Comparison of ENCODE assay signal across 9 mouse cellular contexts in genomic region chr2:53085617-53086202, GRCm38 (mm10).
A peak's percentile ranks its signal among the peaks of the same experiment; 100 is the strongest.
DNase-seq lines count a peak whose midpoint lies in the region; ATAC-seq lines count a peak whose summit lies in the region.
"Had no signal": no experiment of that assay in that cellular context is flagged by ENCODE, and none has a peak within 500 bp of the region (broad histone marks: within the 10 kb centered on the region; RNA-seq: fewer than 3 reads in every experiment).

No protein-coding gene starts in this region.

- whole genome bisulfite sequencing in forebrain, embryonic 14.5 days: 63% methylated on average over 9 of the region's 9 CpGs

- H3K27ac ChIP-seq in forebrain, embryonic 14.5 days (ENCODE audit: low read depth, low read length): no peak overlapping the region
- H3K27ac ChIP-seq: heart, embryonic 15.5 days had no signal

- no peak overlapping the region for H3K4me3 ChIP-seq in forebrain, embryonic 14.5 days (ENCODE audit: low read depth, low read length)
- H3K4me3 ChIP-seq: heart, embryonic 15.5 days had no signal

- peak; percentile 71 for ATAC-seq in CD4-positive, CD25-positive, alpha-beta regulatory T cell, adult 4 months
- ATAC-seq in forebrain, embryonic 14.5 days: no peak

- no peaks in the 10 kb centered on the region for H3K27me3 ChIP-seq in forebrain, embryonic 14.5 days (replicated peaks; ENCODE audit: control insufficient read depth, insufficient read depth, low read length)
- H3K27me3 ChIP-seq: heart, embryonic 15.5 days had no signal

- peak; percentile 51 to 70 for DNase-seq in heart, postnatal 10 days
- DNase-seq in heart, adult 11 months: no peak
- peak; percentile 38 for DNase-seq in c-Kit-positive CD71-negative TER-119-negative erythroid progenitor cells, embryonic 14.5 days (ENCODE audit: low read depth)
- DNase-seq in forebrain, embryonic 14.5 days (ENCODE audit: low spot score): peak; percentile 64
- peak; percentile 73 for DNase-seq in kidney, postnatal 4 days
- DNase-seq in lung, postnatal 25 days (ENCODE audit: low spot score): peak; percentile 51
- peak; percentile 20 to 24 for DNase-seq in right cerebral cortex, postnatal 36 days (ENCODE audit: low spot score in 2 of 2)

- no peaks in the 10 kb centered on the region for H3K36me3 ChIP-seq in forebrain, embryonic 14.5 days (ENCODE audit: control insufficient read depth, insufficient read depth, low read length)
- H3K36me3 ChIP-seq: heart, embryonic 15.5 days had no signal

- H3K4me2 ChIP-seq in forebrain, embryonic 14.5 days (ENCODE audit: low read length): no peak overlapping the region
- H3K4me2 ChIP-seq: heart, embryonic 15.5 days had no signal

- no peaks in the 10 kb centered on the region for H3K9me3 ChIP-seq in forebrain, embryonic 14.5 days (replicated peaks; ENCODE audit: control insufficient read depth, low read length)
- H3K9me3 ChIP-seq: heart, embryonic 15.5 days had no signal

- peaks cover 5% of the 10 kb centered on the region for H3K4me1 ChIP-seq in forebrain, embryonic 14.5 days (ENCODE audit: control insufficient read depth, insufficient read depth, low read length)
- H3K4me1 ChIP-seq: heart, embryonic 15.5 days had no signal

- no peak overlapping the region for H3K9ac ChIP-seq in forebrain, embryonic 14.5 days (ENCODE audit: low read length)
- H3K9ac ChIP-seq: heart, embryonic 15.5 days had no signal

- intact Hi-C loops in heart, postnatal 10 days (cut with DNase I): loop anchor here (1.0 to 2.0 kb wide), 2 partner anchors 323 to 329 kb away; no protein-coding TSS in a partner anchor
